20 mouse cellular contexts compared by ENCODE assay signal in genomic region chr13:59456203-59456602, GRCm38 (mm10).
DNase-seq lines count a peak whose midpoint lies in the region; ATAC-seq lines count a peak whose summit lies in the region.
"Had no signal": no experiment of that assay in that cellular context is flagged by ENCODE, and none has a peak within 500 bp of the region (broad histone marks: within the 10 kb centered on the region; RNA-seq: fewer than 3 reads in every experiment).

No protein-coding gene starts in this region.

- DNase-seq in neural tube, embryonic 10.5 days (ENCODE audit: extremely low spot score, low spot score): no peak
- DNase-seq in B cell, adult 2 months: peak; percentile 28 to 41
- peak; percentile 15 for DNase-seq in thymus, postnatal 25 days
- no peak for DNase-seq in retina, postnatal 1 day
- DNase-seq: adrenal gland, postnatal 10 days; cerebellum, adult 18-20 months; cerebellum, postnatal 25 days; heart, postnatal 36 days; kidney, postnatal 4 days; lung, adult 2 months had no signal

- H3K9ac ChIP-seq in neural tube, embryonic 13.5 days: no peak overlapping the region
- no peak overlapping the region for H3K9ac ChIP-seq in forebrain, embryonic 13.5 days
- H3K9ac ChIP-seq: heart, embryonic 13.5 days; hindbrain, embryonic 14.5 days; neural tube, embryonic 12.5 days had no signal

- peaks cover 23% of the 10 kb centered on the region for H3K4me1 ChIP-seq in neural tube, embryonic 13.5 days (replicated peaks)
- 0 out of 2 replicates have a peak, but pooled peaks cover 5% of the 10 kb centered on the region for H3K4me1 ChIP-seq in forebrain, embryonic 13.5 days

- no peaks in the 10 kb centered on the region for H3K9me3 ChIP-seq in neural tube, embryonic 13.5 days
- H3K9me3 ChIP-seq in forebrain, embryonic 13.5 days (replicated peaks): no peaks in the 10 kb centered on the region
- H3K9me3 ChIP-seq: forebrain, embryonic 10.5 days; heart, embryonic 13.5 days; neural tube, embryonic 12.5 days had no signal

- peaks cover 20% of the 10 kb centered on the region for H3K36me3 ChIP-seq in neural tube, embryonic 13.5 days
- H3K36me3 ChIP-seq in forebrain, embryonic 13.5 days (ENCODE audit: poor library complexity, severe bottlenecking): peaks cover 6% of the 10 kb centered on the region; the same call in 1 of the 2 replicates

- no peak for ATAC-seq in neural tube, embryonic 13.5 days (ENCODE audit: low read depth)
- peak; percentile 68 for ATAC-seq in inflammation-experienced regulatory T-cells, adult 6 months
- ATAC-seq in forebrain, embryonic 13.5 days: no peak
- ATAC-seq: intestine, embryonic 16.5 days; Patski had no signal

- H3K4me3 ChIP-seq in neural tube, embryonic 13.5 days: no peak overlapping the region
- H3K4me3 ChIP-seq in forebrain, embryonic 13.5 days: no peak overlapping the region
- H3K4me3 ChIP-seq: forebrain, embryonic 10.5 days; heart, embryonic 13.5 days; neural tube, embryonic 12.5 days had no signal

- H3K4me2 ChIP-seq in neural tube, embryonic 13.5 days: no peak overlapping the region
- H3K4me2 ChIP-seq in forebrain, embryonic 13.5 days: no peak overlapping the region
- H3K4me2 ChIP-seq: heart, embryonic 13.5 days; hindbrain, embryonic 14.5 days; liver, embryonic 11.5 days; neural tube, embryonic 12.5 days had no signal

- H3K27me3 ChIP-seq in neural tube, embryonic 13.5 days: no peaks in the 10 kb centered on the region
- H3K27me3 ChIP-seq in forebrain, embryonic 13.5 days: no peaks in the 10 kb centered on the region
- H3K27me3 ChIP-seq: heart, embryonic 13.5 days; neural tube, embryonic 12.5 days; Patski had no signal

- peak overlapping the region; percentile 43; the same call in 1 of the 2 replicates for H3K27ac ChIP-seq in neural tube, embryonic 13.5 days (replicated peaks)
- no peak overlapping the region for H3K27ac ChIP-seq in forebrain, embryonic 13.5 days
- H3K27ac ChIP-seq: forebrain, embryonic 10.5 days; heart, embryonic 13.5 days; hindbrain, embryonic 14.5 days; neural tube, embryonic 12.5 days had no signal

- WGBS in neural tube, embryonic 13.5 days: 79% methylated on average over 1 of the region's 1 CpGs
- 81% methylated on average over 1 of the region's 1 CpGs for WGBS in forebrain, embryonic 13.5 days

Comparison
In these comparisons a context has a peak if more than half of its experiments do, and no peak if none do; other contexts are left out.
1. DNase-seq: peak in B cell, adult 2 months (2 of 2) and thymus, postnatal 25 days (single experiment); none in neural tube, embryonic 10.5 days (single experiment) and retina, postnatal 1 day (single experiment).